Mouse (Mus musculus): ENCODE data around the gene Grhpr. TPM values are rescaled to one million over a fixed set of nuclear protein-coding genes. Genes with fewer than 3 reads are reported as not detected.

Gene Grhpr
- 46.1 TPM for polyA plus RNA-seq (2014; fragmentation: Illumina TruSeq; extraction: RNeasy Lipid Tissue Mini Kit (QIAGEN cat#74804); ENCODE audit: low read depth, low replicate concordance)

GRCm38 (mm10) chr4:44981280-44981973 is at the start of gene Grhpr:
TSS of gene Grhpr (plus strand) at chr4:44981395.

GRCm38 (mm10) chr4:45012105-45012975 is 31.1 kb downstream of the Grhpr start, which contains the start of gene Zbtb5:
TSS of gene Zbtb5 (minus strand) at chr4:45012412.

GRCm38 (mm10) chr4:45018452-45018980 is 37.3 kb downstream of the Grhpr start, which contains the start of gene Polr1e:
TSS of gene Polr1e (plus strand) at chr4:45018583.

Other genes starting within 250 kb of the Grhpr start
- gene Zcchc7, start 225.5 kb upstream of the Grhpr start, polyA plus RNA-seq (2014; fragmentation: Illumina TruSeq; extraction: RNeasy Lipid Tissue Mini Kit (QIAGEN cat#74804); ENCODE audit: low read depth, low replicate concordance), result 17.1 TPM
- 4.0 TPM for gene Zbtb5, start 31.0 kb downstream of the Grhpr start, polyA plus RNA-seq (2014; fragmentation: Illumina TruSeq; extraction: RNeasy Lipid Tissue Mini Kit (QIAGEN cat#74804); ENCODE audit: low read depth, low replicate concordance)
- 28.5 TPM for gene Polr1e, start 37.2 kb downstream of the Grhpr start, polyA plus RNA-seq (2014; fragmentation: Illumina TruSeq; extraction: RNeasy Lipid Tissue Mini Kit (QIAGEN cat#74804); ENCODE audit: low read depth, low replicate concordance)
- gene Fbxo10, start 103.2 kb downstream of the Grhpr start, polyA plus RNA-seq (2014; fragmentation: Illumina TruSeq; extraction: RNeasy Lipid Tissue Mini Kit (QIAGEN cat#74804); ENCODE audit: low read depth, low replicate concordance), result 9.7 TPM
- gene Tomm5, start 126.7 kb downstream of the Grhpr start, polyA plus RNA-seq (2014; fragmentation: Illumina TruSeq; extraction: RNeasy Lipid Tissue Mini Kit (QIAGEN cat#74804); ENCODE audit: low read depth, low replicate concordance), result 258 TPM
- gene Frmpd1, start 203.5 kb downstream of the Grhpr start, polyA plus RNA-seq (2014; fragmentation: Illumina TruSeq; extraction: RNeasy Lipid Tissue Mini Kit (QIAGEN cat#74804); ENCODE audit: low read depth, low replicate concordance), result 0.31 TPM